Mouse (Mus musculus) cortical plate, adult 2 months (tissue): ENCODE measurements around the gene Sema5a. TPM values are rescaled to one million over a fixed set of nuclear protein-coding genes. Genes with fewer than 3 reads are reported as not detected.
"Not testable (repeated sequence)": the region's sequence is repeated elsewhere in the genome, so short reads cannot be mapped to it uniquely, and the experiment has no call there.

ENCODE experiments used
- H3K27ac ChIP-seq: fragments of 200-500 bp; 2 replicates; pipeline ENCODE4 v1.5.1; 2012; ENCODE audit warnings: low read length, control low read depth, inconsistent platforms; ENCODE audit not compliant: insufficient read depth
- H3K4me1 ChIP-seq: fragments of 200-500 bp; 2 replicates; pipeline ENCODE4 v1.6.1; 2011; ENCODE audit warnings: low read length; ENCODE audit not compliant: control insufficient read depth, insufficient read depth
- H3K4me3 ChIP-seq: fragments of 200-500 bp; 2 replicates; pipeline ENCODE4 v1.5.1; 2011; ENCODE audit warnings: mild to moderate bottlenecking, low read length, control low read depth; ENCODE audit not compliant: insufficient read depth
- CTCF ChIP-seq: fragments of 200-500 bp; IDR thresholded peaks from 2 replicates; pipeline ENCODE4 v1.5.1; 2011; ENCODE audit warnings: mild to moderate bottlenecking, control low read depth, low read length; ENCODE audit not compliant: insufficient read depth; ENCODE audit errors: extremely low read depth
- POLR2A ChIP-seq: fragments of 200-500 bp; IDR thresholded peaks from 2 replicates; pipeline ENCODE4 v1.6.1; 2011; ENCODE audit warnings: mild to moderate bottlenecking, low read length, control low read depth; ENCODE audit not compliant: insufficient read depth; ENCODE audit errors: extremely low read depth
- polyA plus RNA-seq: library from polyadenylated mRNA; depleted of rRNA; stranded (reverse); fragments of >200 nt; gene quantifications from 2 replicates; pipeline ENCODE4 v1.2.3, GENCODE M21; 2012; rRNA removed

Sema5a gene
- polyA plus RNA-seq: 7.8 and 9.0 TPM in 2 replicates

DNA sequence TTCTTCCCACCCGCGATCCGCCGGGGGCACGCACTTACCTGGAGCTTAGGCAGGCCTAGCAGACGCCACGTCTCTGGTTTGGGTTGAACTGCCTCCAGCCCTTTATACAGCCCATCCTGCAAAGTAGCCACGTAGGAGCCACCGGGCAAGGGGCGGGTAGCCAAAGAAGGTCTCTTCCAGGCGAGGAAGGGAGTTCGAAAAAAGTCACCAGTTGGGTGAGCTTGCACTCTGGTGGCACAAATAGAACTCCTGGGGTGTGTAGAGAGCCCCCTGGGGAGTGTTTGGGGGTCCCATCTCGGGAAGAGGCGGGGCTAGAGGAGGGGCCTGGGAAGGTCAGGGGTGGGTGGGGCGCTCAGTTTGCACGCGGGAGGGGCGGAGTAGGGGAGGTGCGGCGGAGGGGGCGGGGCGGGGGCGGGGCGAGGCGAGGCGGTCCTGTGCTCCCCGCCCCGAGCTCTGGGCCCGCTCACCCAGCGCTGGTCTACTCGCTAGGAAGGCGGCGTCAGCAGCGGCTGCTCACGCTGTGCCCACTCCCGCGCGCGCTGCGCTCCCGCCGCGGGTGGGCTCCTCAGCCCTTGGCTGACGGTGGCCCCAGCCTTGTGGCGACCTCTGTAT lies at the start of gene Sema5a:
Sema5a (plus strand) TSS at position 467 of the 612 bp plus-strand sequence.
- TF ChIP-seq CTCF (no peak), POLR2A (no peak)
- H3K4me3 ChIP-seq: peak within 1 kb of the TSS; percentile 57
- H3K4me1 ChIP-seq: no peaks in the 10 kb centered on the region; the same call in 1 of the 2 replicates
- no peak within 1 kb of the TSS for H3K27ac ChIP-seq

DNA sequence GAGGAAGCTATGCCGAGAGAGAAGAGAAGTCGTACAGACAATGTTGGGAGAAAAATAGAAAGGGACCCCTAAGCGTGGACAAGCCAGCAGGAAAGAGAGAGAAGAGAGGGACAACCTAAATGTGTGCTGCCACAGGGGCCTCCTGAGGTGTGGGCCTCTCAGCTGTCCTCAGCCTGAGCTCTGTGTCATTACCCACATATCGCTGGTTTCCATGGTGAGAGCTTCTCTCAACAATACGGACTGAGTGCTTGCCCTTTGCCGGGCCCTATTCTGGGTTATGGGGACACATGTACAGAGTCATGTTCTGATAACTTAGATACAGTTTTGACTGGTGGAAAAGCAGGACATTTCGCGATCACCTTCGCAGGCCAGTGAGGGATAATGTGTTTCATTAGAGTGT lies 46.5 kb upstream of the Sema5a start:
- H3K4me1 ChIP-seq: no peaks in the 10 kb centered on the region
- TF ChIP-seq CTCF: no peak
- TF ChIP-seq POLR2A: no peak
- no peak overlapping the region for H3K4me3 ChIP-seq
- H3K27ac ChIP-seq: no peak overlapping the region

DNA sequence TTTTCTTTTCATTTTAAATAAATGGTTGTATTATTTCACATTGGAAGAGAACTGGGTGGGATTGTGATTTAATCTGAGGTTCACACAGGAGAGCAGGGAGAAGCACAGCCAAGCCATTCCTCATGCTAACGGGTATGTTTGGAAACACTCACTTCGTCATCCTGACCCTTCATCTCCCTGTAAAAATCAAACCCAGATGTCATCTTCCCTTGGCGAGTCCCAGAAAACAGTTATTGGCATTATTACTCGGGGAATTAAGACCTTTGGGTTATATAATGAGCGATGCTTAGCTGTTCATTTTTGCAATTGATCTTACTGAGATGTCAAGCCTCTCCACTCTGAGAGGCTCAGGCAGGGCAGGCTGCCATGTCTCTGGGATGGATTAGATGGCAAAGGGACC lies 46.0 kb upstream of the Sema5a start:
- Histone ChIP-seq H3K4me3 (no peak overlapping the region), H3K27ac (no peak overlapping the region), H3K4me1 (no peaks in the 10 kb centered on the region)
- TF ChIP-seq POLR2A (no peak), CTCF (no peak)

- Histone ChIP-seq H3K4me3 (no peak overlapping the region), H3K27ac (no peak overlapping the region), H3K4me1 (no peaks in the 10 kb centered on the region)
- TF ChIP-seq CTCF: no peak
- no peak for TF ChIP-seq POLR2A
Observed at GRCm38 (mm10) chr15:32203242-32203641, 41.4 kb upstream of the Sema5a start.

GRCm38 (mm10) chr15:32204908-32205307 lies 39.7 kb upstream of the Sema5a start:
- TF ChIP-seq CTCF (no peak), POLR2A (no peak)
- no peak overlapping the region for H3K4me3 ChIP-seq
- H3K27ac ChIP-seq: no peak overlapping the region
- H3K4me1 ChIP-seq: no peaks in the 10 kb centered on the region

- H3K4me3 ChIP-seq, H3K4me1 ChIP-seq, H3K27ac ChIP-seq: not testable (repeated sequence)
Observed at GRCm38 (mm10) chr15:32214687-32215086, 29.9 kb upstream of the Sema5a start.

DNA sequence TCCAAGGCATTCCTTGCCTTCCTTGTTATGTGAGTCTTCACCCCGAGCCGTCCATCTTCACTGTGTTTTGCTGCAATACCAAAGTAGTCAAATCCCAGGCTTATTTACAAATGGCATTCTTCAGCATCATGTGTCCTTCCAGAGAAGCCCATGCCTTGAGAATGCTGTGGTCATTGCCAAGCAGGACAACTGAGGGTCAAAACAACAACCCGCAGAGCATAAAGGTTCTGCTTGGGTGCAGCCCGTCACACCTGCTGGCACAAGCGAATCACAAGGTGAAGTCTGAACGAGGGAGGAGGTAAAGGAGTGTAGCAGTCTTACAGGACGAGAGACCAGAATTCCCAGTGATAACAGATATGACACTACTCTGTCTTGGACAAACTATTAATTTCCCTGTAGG lies 21.6 kb upstream of the Sema5a start:
- Histone ChIP-seq H3K27ac (no peak overlapping the region), H3K4me1 (no peaks in the 10 kb centered on the region), H3K4me3 (no peak overlapping the region)
- TF ChIP-seq CTCF (no peak), POLR2A (no peak)

- H3K4me1 ChIP-seq: no peaks in the 10 kb centered on the region
- no peak overlapping the region for H3K27ac ChIP-seq
- TF ChIP-seq POLR2A: no peak
- no peak for TF ChIP-seq CTCF
- H3K4me3 ChIP-seq: no peak overlapping the region
Observed at GRCm38 (mm10) chr15:32225394-32225793, 19.2 kb upstream of the Sema5a start.

DNA sequence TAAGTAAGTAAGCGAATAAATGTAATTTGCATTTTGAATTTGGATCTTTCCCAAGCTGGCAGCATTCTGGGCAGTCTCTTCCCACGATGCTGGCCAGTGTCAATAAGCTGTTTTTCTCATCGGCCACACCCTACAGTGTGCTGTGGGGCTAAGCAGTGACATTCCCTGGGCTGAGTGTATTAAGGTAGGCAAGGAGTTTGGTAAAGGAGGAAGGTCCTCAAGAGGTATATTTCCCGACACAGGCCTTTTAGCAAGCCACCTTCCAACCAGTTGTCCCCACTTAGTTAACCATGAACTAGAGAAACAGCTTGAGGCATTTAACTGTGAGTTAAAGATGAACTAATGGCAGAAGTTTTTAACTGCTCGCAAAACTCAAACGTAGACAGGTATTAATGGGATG lies 18.2 kb upstream of the Sema5a start:
- H3K27ac ChIP-seq: no peak overlapping the region
- H3K4me3 ChIP-seq: no peak overlapping the region
- no peaks in the 10 kb centered on the region for H3K4me1 ChIP-seq
- TF ChIP-seq POLR2A: no peak
- TF ChIP-seq CTCF: no peak

DNA sequence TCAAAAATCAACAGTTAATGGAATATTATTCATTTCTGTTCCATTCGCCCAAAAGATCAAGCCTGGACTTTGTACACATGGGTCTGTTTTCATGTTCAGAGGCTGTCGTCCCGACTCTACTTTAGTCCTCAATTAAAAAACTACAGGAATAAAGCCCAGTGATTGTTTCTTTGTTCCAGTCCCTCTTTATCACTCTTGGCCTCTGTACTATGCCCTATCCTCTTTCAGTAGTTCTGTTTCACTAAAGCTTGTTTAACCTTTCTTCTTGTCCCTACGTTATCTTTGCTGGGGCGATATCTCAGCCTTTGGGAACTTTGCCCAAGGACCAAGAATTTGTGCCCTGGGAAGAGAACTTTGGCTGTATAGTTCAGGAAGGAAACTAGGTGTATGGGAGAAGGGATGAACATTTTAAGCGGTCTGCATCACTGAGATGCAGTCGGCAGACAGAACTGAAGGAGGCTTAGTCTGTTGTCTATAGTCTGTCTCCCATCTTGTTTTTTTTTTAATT lies 17.7 kb upstream of the Sema5a start:
- Histone ChIP-seq H3K4me3 (no peak overlapping the region), H3K4me1 (no peaks in the 10 kb centered on the region), H3K27ac (no peak overlapping the region)
- TF ChIP-seq POLR2A (no peak), CTCF (no peak)
